Mouse (Mus musculus) myocyte (in vitro differentiated cells): Measurements from ENCODE around the gene Uqcrh. TPM values are rescaled to one million over a fixed set of nuclear protein-coding genes. Genes with fewer than 3 reads are reported as not detected.

Source experiments
- H3K27me3 ChIP-seq: one replicate; pipeline ENCODE4 v1.6.1; 2011; ENCODE audit not compliant: control insufficient read depth, insufficient read depth, insufficient read length
- H3K36me3 ChIP-seq: one replicate; pipeline ENCODE4 v1.6.1; 2011; ENCODE audit not compliant: control insufficient read depth, insufficient read depth
- H3K4me2 ChIP-seq: one replicate; pipeline ENCODE4 v1.6.1; 2011; ENCODE audit warnings: low read depth, control low read depth
- H3K4me3 ChIP-seq: one replicate; pipeline ENCODE4 v1.5.1; 2011; ENCODE audit warnings: mild to moderate bottlenecking, control low read depth, moderate library complexity
- H3K79me2 ChIP-seq: one replicate; pipeline ENCODE4 v1.6.1; 2011; ENCODE audit not compliant: control insufficient read depth, insufficient read depth
- H3ac ChIP-seq: one replicate; pipeline ENCODE4 v1.6.1; 2011; ENCODE audit not compliant: control insufficient read depth, insufficient read length
- CEBPB ChIP-seq: IDR thresholded peaks from 2 replicates; pipeline ENCODE4 v1.6.1; 2011; ENCODE audit warnings: mild to moderate bottlenecking, moderate library complexity; ENCODE audit not compliant: poor library complexity, insufficient read depth, severe bottlenecking
- E2F4 ChIP-seq: IDR thresholded peaks from one replicate; pipeline ENCODE4 v1.6.1; 2011; ENCODE audit warnings: mild to moderate bottlenecking, control low read depth, moderate library complexity; ENCODE audit not compliant: insufficient read depth
- MAX ChIP-seq: IDR thresholded peaks from one replicate; pipeline ENCODE4 v1.6.1; 2011; ENCODE audit warnings: low read depth, mild to moderate bottlenecking, control low read depth
- MYOD1 ChIP-seq, 3 experiments: IDR thresholded peaks; one replicate each; pipeline ENCODE4 v1.6.1; 2011; ENCODE audit warnings: control low read depth in 2 of 3, low read depth in 2 of 3, mild to moderate bottlenecking in 2 of 3, moderate library complexity in 1 of 3; ENCODE audit not compliant: insufficient read length in 2 of 3, control insufficient read depth in 1 of 3
- MYOG ChIP-seq, 3 experiments: IDR thresholded peaks; one replicate each; pipeline ENCODE4 v1.6.1; 2011; ENCODE audit warnings: control low read depth in 2 of 3, low read depth in 2 of 3, mild to moderate bottlenecking in 2 of 3; ENCODE audit not compliant: insufficient read length in 2 of 3, control insufficient read depth in 1 of 3, insufficient read depth in 1 of 3
- POLR2A ChIP-seq: IDR thresholded peaks from one replicate; pipeline ENCODE4 v1.6.1; 2011; ENCODE audit warnings: low read depth, mild to moderate bottlenecking, control low read depth, moderate library complexity; ENCODE audit not compliant: insufficient read length
- POLR2AphosphoS2 ChIP-seq: IDR thresholded peaks from one replicate; pipeline ENCODE4 v1.6.1; 2011; ENCODE audit warnings: low read depth, control low read depth; ENCODE audit not compliant: insufficient read length
- REST ChIP-seq: IDR thresholded peaks from one replicate; pipeline ENCODE4 v1.6.1; 2011; ENCODE audit warnings: mild to moderate bottlenecking, control low read depth, moderate library complexity; ENCODE audit not compliant: insufficient read depth, insufficient read length
- SRF ChIP-seq: IDR thresholded peaks from one replicate; pipeline ENCODE4 v1.6.1; 2011; ENCODE audit warnings: low read depth; ENCODE audit not compliant: control insufficient read depth, insufficient read length
- TCF12 ChIP-seq: IDR thresholded peaks from one replicate; pipeline ENCODE4 v1.6.1; 2011; ENCODE audit warnings: mild to moderate bottlenecking, control low read depth; ENCODE audit not compliant: poor library complexity, insufficient read depth, severe bottlenecking
- TCF3 ChIP-seq: IDR thresholded peaks from one replicate; pipeline ENCODE4 v1.6.1; 2011; ENCODE audit warnings: low read depth, control low read depth; ENCODE audit not compliant: insufficient read length
- USF1 ChIP-seq: IDR thresholded peaks from one replicate; pipeline ENCODE4 v1.6.1; 2011; ENCODE audit warnings: low read depth, mild to moderate bottlenecking, control low read depth, moderate library complexity
- polyA plus RNA-seq: library from polyadenylated mRNA; unstranded; fragments of >200 nt; fragmentation: generic; extraction: Trizol; gene quantifications from one replicate; pipeline ENCODE4 v1.2.1, GENCODE M21; 2012; ENCODE audit warnings: missing spikeins

The Uqcrh gene
- polyA plus RNA-seq, 1 experiment: 835 TPM

DNA sequence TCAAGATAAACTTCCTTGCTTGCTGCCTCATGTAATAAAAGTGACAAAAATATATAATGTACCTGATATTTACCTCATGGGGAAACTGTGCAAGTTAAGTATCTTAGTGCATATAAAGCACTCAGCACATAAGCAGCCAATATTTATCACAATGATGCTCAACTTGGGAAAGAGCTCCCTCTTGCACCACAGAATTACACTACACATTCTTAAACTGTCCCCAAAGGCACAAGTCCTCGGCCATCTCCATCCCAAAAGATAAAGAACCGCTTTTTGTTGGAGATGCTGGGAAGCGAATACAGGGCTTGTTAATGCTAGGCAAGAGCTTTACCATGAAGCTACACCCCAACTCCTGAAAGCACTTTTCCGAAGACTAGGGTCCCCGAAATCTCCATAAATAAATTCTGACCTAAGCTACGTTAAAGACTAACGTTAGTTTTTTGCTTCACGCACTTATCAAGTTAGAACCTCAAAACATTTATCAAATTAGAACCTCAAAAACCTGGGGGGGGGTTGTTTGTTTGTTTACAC lies 661 bp downstream of the Uqcrh start:
- H3K27me3 ChIP-seq: no peaks in the 10 kb centered on the region
- H3K36me3 ChIP-seq: peaks cover 11% of the 10 kb centered on the region
- H3ac ChIP-seq: no peak overlapping the region
- peaks cover 84% of the 10 kb centered on the region for H3K79me2 ChIP-seq
- TF ChIP-seq MYOD1 (IDR thresholded peaks at IDR 0.05; ENCODE audit: control insufficient read depth in 1 of 3, insufficient read length in 2 of 3, low read depth in 2 of 3) (no peak), POLR2A (no peak), POLR2AphosphoS2 (no peak), E2F4 (no peak), MYOG (IDR thresholded peaks at IDR 0.05; ENCODE audit: control insufficient read depth in 1 of 3, insufficient read depth in 1 of 3, insufficient read length in 2 of 3, low read depth in 2 of 3) (no peak), TCF12 (no peak), CEBPB (no peak)
- H3K4me3 ChIP-seq: peak overlapping the region; percentile 71
- peak overlapping the region; percentile 94 for H3K4me2 ChIP-seq

DNA sequence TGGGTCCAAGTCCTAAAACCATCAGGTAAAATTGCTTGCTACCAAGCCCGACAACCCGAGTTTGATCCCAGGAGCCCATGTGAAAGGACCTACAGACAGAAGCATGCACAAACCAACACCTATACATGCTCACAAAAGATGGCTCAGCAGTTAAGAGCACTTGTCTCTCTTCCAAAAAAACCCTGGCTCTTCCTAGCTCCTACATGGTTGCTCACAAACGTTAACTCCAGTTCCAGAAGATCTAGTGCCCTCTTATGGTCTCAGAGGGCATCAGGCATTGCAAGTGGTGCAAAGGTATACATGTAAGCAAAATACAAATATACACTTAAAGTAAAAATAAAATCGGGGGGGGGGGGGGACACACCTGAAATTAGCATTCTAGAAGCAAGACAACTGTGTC lies 1.7 kb downstream of the Uqcrh start:
- Histone ChIP-seq H3K27me3 (no peaks in the 10 kb centered on the region), H3K4me3 (peak overlapping the region; percentile 71), H3K79me2 (peaks cover 73% of the 10 kb centered on the region), H3K4me2 (peak overlapping the region; percentile 94), H3K36me3 (peaks cover 18% of the 10 kb centered on the region), H3ac (no peak overlapping the region)
- TF ChIP-seq E2F4 (no peak), REST (no peak), SRF (no peak), POLR2AphosphoS2 (no peak), MYOG (IDR thresholded peaks at IDR 0.05; ENCODE audit: control insufficient read depth in 1 of 3, insufficient read depth in 1 of 3, insufficient read length in 2 of 3, low read depth in 2 of 3) (no peak), MAX (no peak), POLR2A (no peak), TCF12 (no peak), TCF3 (no peak), MYOD1 (IDR thresholded peaks at IDR 0.05; ENCODE audit: control insufficient read depth in 1 of 3, insufficient read length in 2 of 3, low read depth in 2 of 3) (no peak), USF1 (no peak), CEBPB (no peak)

DNA sequence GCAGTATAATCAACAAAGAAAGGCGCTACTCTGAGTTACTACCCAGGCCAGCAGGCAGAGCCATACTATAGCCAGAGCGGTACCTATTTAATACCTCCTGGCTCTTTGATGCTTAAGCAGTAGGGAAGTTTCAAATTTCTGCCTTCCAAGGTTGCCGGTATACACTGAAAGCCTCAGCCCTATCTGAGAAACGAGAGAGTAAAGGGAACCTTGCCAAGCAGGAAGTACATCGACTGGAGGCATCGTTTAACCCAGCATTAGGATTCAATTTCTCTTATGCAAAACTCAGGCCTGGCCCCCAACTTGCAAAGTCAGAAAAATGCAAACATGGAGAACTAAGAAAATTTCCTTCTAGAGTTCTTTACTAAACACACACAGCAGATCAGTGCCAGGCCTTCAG lies 4.8 kb downstream of the Uqcrh start:
- no peaks in the 10 kb centered on the region for H3K27me3 ChIP-seq
- TF ChIP-seq SRF: no peak
- TF ChIP-seq MAX: no peak
- TF ChIP-seq POLR2A: no peak
- TF ChIP-seq TCF3: no peak
- no peak for TF ChIP-seq MYOG (IDR thresholded peaks at IDR 0.05; ENCODE audit: control insufficient read depth in 1 of 3, insufficient read depth in 1 of 3, insufficient read length in 2 of 3, low read depth in 2 of 3)
- TF ChIP-seq USF1: no peak
- TF ChIP-seq E2F4: no peak
- no peak for TF ChIP-seq REST
- no peak for TF ChIP-seq CEBPB
- TF ChIP-seq POLR2AphosphoS2: no peak
- no peak for TF ChIP-seq MYOD1 (IDR thresholded peaks at IDR 0.05; ENCODE audit: control insufficient read depth in 1 of 3, insufficient read length in 2 of 3, low read depth in 2 of 3)
- TF ChIP-seq TCF12: no peak
- H3ac ChIP-seq: no peak overlapping the region
- H3K4me3 ChIP-seq: no peak overlapping the region
- peaks cover 26% of the 10 kb centered on the region for H3K36me3 ChIP-seq
- H3K4me2 ChIP-seq: no peak overlapping the region
- H3K79me2 ChIP-seq: peaks cover 49% of the 10 kb centered on the region

DNA sequence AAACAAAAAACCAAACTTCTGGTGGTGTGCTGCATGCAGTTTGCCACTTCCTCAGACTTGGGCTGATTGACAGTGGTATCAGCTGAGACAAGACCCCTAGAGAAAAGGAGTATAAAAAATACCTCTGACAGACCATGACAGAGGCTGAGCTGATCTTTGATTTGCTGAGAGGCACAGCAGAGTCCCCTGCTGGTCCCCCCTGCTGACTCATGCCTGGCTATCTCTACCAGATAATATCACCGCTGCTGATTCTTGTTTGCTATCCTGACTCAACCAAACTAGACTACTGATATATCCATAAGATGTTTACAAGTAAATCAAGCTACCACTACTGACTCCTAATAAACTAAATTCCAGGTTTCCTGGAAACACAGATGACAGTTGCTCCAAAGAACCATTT lies 11.0 kb downstream of the Uqcrh start:
- no peak overlapping the region for H3ac ChIP-seq
- no peaks in the 10 kb centered on the region for H3K27me3 ChIP-seq
- no peak for TF ChIP-seq MAX
- TF ChIP-seq E2F4: no peak
- no peak for TF ChIP-seq POLR2A
- TF ChIP-seq USF1: no peak
- no peak for TF ChIP-seq POLR2AphosphoS2
- TF ChIP-seq TCF12: no peak
- TF ChIP-seq TCF3: no peak
- no peak for TF ChIP-seq REST
- TF ChIP-seq MYOG (IDR thresholded peaks at IDR 0.05; ENCODE audit: control insufficient read depth in 1 of 3, insufficient read depth in 1 of 3, insufficient read length in 2 of 3, low read depth in 2 of 3): no peak
- H3K4me3 ChIP-seq: no peak overlapping the region
- no peaks in the 10 kb centered on the region for H3K79me2 ChIP-seq
- no peak overlapping the region for H3K4me2 ChIP-seq
- H3K36me3 ChIP-seq: peaks cover 11% of the 10 kb centered on the region

DNA sequence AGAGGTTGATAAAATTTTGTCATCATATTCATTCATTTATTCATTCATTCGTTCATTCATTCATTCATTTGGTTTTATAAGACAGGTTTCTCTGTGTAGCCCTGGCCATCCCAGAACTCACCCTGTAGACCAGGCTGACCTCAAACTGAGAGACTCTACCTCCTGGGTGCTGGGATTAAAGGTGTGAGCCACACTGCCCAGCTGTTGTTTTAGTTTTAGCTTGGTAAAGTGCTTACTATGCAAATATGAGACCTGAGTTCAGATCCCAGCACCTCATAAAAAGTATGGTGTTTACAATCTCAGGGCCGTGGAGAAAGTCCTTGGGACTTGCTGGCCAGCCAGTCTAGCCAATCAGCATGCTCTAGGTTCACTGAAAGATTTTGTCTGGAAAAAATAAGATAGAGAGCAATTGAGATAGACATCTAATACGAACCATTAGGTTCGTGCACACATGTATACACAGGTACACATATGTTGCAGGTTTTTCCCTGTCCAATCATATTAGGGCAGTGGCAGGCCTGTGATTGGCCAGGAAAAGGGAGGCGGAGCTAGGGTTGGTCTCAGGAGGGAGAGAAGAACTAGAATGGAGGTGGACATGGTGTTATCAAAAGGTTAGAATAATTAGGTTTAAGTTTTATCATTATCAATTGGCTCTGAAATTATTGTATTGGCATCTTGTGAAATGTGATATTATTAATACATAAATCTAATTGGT lies 15.7 kb downstream of the Uqcrh start:
- Histone ChIP-seq H3K4me3 (no peak overlapping the region), H3K27me3 (no peaks in the 10 kb centered on the region), H3ac (no peak overlapping the region), H3K4me2 (no peak overlapping the region), H3K79me2 (peaks cover 6% of the 10 kb centered on the region), H3K36me3 (no peaks in the 10 kb centered on the region)
- TF ChIP-seq TCF3: no peak
- no peak for TF ChIP-seq CEBPB
- no peak for TF ChIP-seq TCF12
- TF ChIP-seq MYOD1 (IDR thresholded peaks at IDR 0.05; ENCODE audit: control insufficient read depth in 1 of 3, insufficient read length in 2 of 3, low read depth in 2 of 3): no peak
- TF ChIP-seq POLR2AphosphoS2: no peak
- TF ChIP-seq POLR2A: no peak
